Mouse (Mus musculus) liver, adult 2 months (tissue): ENCODE results near the gene Nfia. TPM values are rescaled to one million over a fixed set of nuclear protein-coding genes. Genes with fewer than 3 reads are reported as not detected.

Source experiments
- DNase-seq: peaks from one replicate; pipeline ENCODE4 v3.0.0-alpha.2; 2011; ENCODE audit warnings: low read depth, low spot score; ENCODE audit errors: extremely low read depth
- H3K27ac ChIP-seq: fragments of 200-500 bp; replicated peaks from 2 replicates; pipeline ENCODE4 v1.5.1; 2012; ENCODE audit warnings: low read depth, mild to moderate bottlenecking, control low read depth, inconsistent platforms, low read length; ENCODE audit not compliant: insufficient read depth
- H3K27me3 ChIP-seq: fragments of 200-500 bp; 2 replicates; pipeline ENCODE4 v1.6.1; 2012; ENCODE audit warnings: mild to moderate bottlenecking, moderate library complexity, low read length, inconsistent platforms; ENCODE audit not compliant: control insufficient read depth, insufficient read depth
- H3K36me3 ChIP-seq: fragments of 200-500 bp; 2 replicates; pipeline ENCODE4 v1.6.1; 2012; ENCODE audit warnings: low read length, inconsistent platforms; ENCODE audit not compliant: control insufficient read depth, insufficient read depth
- H3K4me1 ChIP-seq: fragments of 200-500 bp; 2 replicates; pipeline ENCODE4 v1.6.1; 2011; ENCODE audit warnings: low read length; ENCODE audit not compliant: control insufficient read depth, insufficient read depth
- H3K4me3 ChIP-seq: fragments of 200-500 bp; 2 replicates; pipeline ENCODE4 v1.5.1; 2011; ENCODE audit warnings: low read depth, mild to moderate bottlenecking, control low read depth, low read length, moderate library complexity; ENCODE audit not compliant: insufficient read depth
- H3K79me2 ChIP-seq: fragments of 200-500 bp; 2 replicates; pipeline ENCODE4 v1.6.1; 2012; ENCODE audit warnings: inconsistent platforms, mild to moderate bottlenecking, low read length, moderate library complexity; ENCODE audit not compliant: control insufficient read depth, insufficient read depth
- H3K9ac ChIP-seq: fragments of 200-500 bp; 2 replicates; pipeline ENCODE4 v1.6.1; 2012; ENCODE audit warnings: low read depth, mild to moderate bottlenecking, control low read depth, inconsistent platforms, low read length
- CTCF ChIP-seq: fragments of 200-500 bp; IDR thresholded peaks from 2 replicates; pipeline ENCODE4 v1.5.1; 2011; ENCODE audit warnings: low read depth, low read length, control low read depth
- POLR2A ChIP-seq: fragments of 200-500 bp; IDR thresholded peaks from 2 replicates; pipeline ENCODE4 v1.6.1; 2011; ENCODE audit warnings: low read length, control low read depth; ENCODE audit not compliant: insufficient read depth; ENCODE audit errors: extremely low read depth
- WGBS: fragments of 180-500 bp; shearing (Covaris S2); methylation state at CpG from one replicate; pipeline ENCODE4 v1.1.7; 2018; 5-methylcytosine and 5-hydroxymethylcytosine counted together
- polyA plus RNA-seq: library from polyadenylated mRNA; depleted of rRNA; stranded (reverse); fragments of >200 nt; gene quantifications from 2 replicates; pipeline ENCODE4 v1.2.3, GENCODE M21; 2012
- total RNA-seq: library from RNA; depleted of rRNA; stranded (reverse); fragments of >200 nt; gene quantifications from 2 replicates; pipeline ENCODE4 v1.2.3, GENCODE M21; 2014

Nfia gene
- total and polyA plus RNA-seq, 2 experiments: 12.5 to 32.2 TPM

GRCm38 (mm10) chr4:98094112-98094805 is 321.7 kb downstream of the Nfia start:
- no peaks in the 10 kb centered on the region; the same call in 1 of the 2 replicates for H3K79me2 ChIP-seq
- no peaks in the 10 kb centered on the region for H3K27me3 ChIP-seq
- DNase-seq: peak; percentile 73
- TF ChIP-seq CTCF (no peak), POLR2A (no peak)
- no peak overlapping the region for H3K4me3 ChIP-seq
- peaks cover 3% of the 10 kb centered on the region; the same call in 1 of the 2 replicates for H3K36me3 ChIP-seq
- H3K27ac ChIP-seq: no peak overlapping the region
- H3K9ac ChIP-seq: no peak overlapping the region
- WGBS: 29% methylated on average over 19 of the region's 19 CpGs
- H3K4me1 ChIP-seq: peaks cover 4% of the 10 kb centered on the region; the same call in 1 of the 2 replicates

GRCm38 (mm10) chr4:98095060-98095459 is 322.5 kb downstream of the Nfia start:
- no peak overlapping the region for H3K27ac ChIP-seq
- no peak overlapping the region for H3K4me3 ChIP-seq
- no peak overlapping the region for H3K9ac ChIP-seq
- no peaks in the 10 kb centered on the region; the same call in 1 of the 2 replicates for H3K79me2 ChIP-seq
- 18% methylated on average over 2 of the region's 2 CpGs for WGBS
- no peak for TF ChIP-seq CTCF
- TF ChIP-seq POLR2A: no peak
- H3K27me3 ChIP-seq: no peaks in the 10 kb centered on the region
- DNase-seq: peak; percentile 48
- H3K4me1 ChIP-seq: peaks cover 2% of the 10 kb centered on the region; the same call in 1 of the 2 replicates
- H3K36me3 ChIP-seq: peaks cover 3% of the 10 kb centered on the region; the same call in 1 of the 2 replicates

GRCm38 (mm10) chr4:98097013-98097566 is 324.6 kb downstream of the Nfia start:
- Histone ChIP-seq H3K79me2 (no peaks in the 10 kb centered on the region; the same call in 1 of the 2 replicates), H3K27me3 (no peaks in the 10 kb centered on the region), H3K4me3 (no peak overlapping the region), H3K9ac (no peak overlapping the region), H3K4me1 (no peaks in the 10 kb centered on the region; the same call in 1 of the 2 replicates), H3K27ac (no peak overlapping the region), H3K36me3 (peaks cover 3% of the 10 kb centered on the region; the same call in 1 of the 2 replicates)
- DNase-seq: no peak
- TF ChIP-seq CTCF (no peak), POLR2A (no peak)
- 62% methylated on average over 4 of the region's 4 CpGs for WGBS

- TF ChIP-seq POLR2A (no peak), CTCF (no peak)
- no peak overlapping the region for H3K27ac ChIP-seq
- no peak overlapping the region for H3K9ac ChIP-seq
- H3K27me3 ChIP-seq: no peaks in the 10 kb centered on the region
- no peak overlapping the region for H3K4me3 ChIP-seq
- H3K36me3 ChIP-seq: peaks cover 3% of the 10 kb centered on the region; the same call in 1 of the 2 replicates
- DNase-seq: no peak
- 80% methylated on average over 1 of the region's 1 CpGs for WGBS
- peaks cover 2% of the 10 kb centered on the region for H3K4me1 ChIP-seq
- H3K79me2 ChIP-seq: no peaks in the 10 kb centered on the region; the same call in 1 of the 2 replicates
Measured at GRCm38 (mm10) chr4:98098663-98099062, 326.1 kb downstream of the Nfia start.

GRCm38 (mm10) chr4:98099433-98099832 is 326.9 kb downstream of the Nfia start:
- Histone ChIP-seq H3K27me3 (no peaks in the 10 kb centered on the region), H3K27ac (no peak overlapping the region), H3K9ac (no peak overlapping the region), H3K4me1 (peaks cover 7% of the 10 kb centered on the region), H3K79me2 (no peaks in the 10 kb centered on the region; the same call in 1 of the 2 replicates), H3K36me3 (peaks cover 3% of the 10 kb centered on the region; the same call in 1 of the 2 replicates), H3K4me3 (no peak overlapping the region)
- 96% methylated on average over 5 of the region's 5 CpGs for WGBS
- no peak for DNase-seq
- TF ChIP-seq POLR2A (no peak), CTCF (no peak)
